Mouse (Mus musculus): ENCODE results near the gene Dock3.

GRCm38 (mm10) chr9:106901596-106901995 is 330.1 kb downstream of the Dock3 start:
- TF ChIP-seq CTCF (IDR thresholded peaks at IDR 0.05; ENCODE audit: low read depth) (no peak), EP300 (optimal IDR thresholded peaks at IDR 0.05) (no peak)
